Mouse (Mus musculus) forebrain, postnatal 0 days (tissue): ENCODE results near the gene Fbxo48. TPM values are rescaled to one million over a fixed set of nuclear protein-coding genes. Genes with fewer than 3 reads are reported as not detected.

Experiments used
- ATAC-seq: fragments of 200-750 bp; cut with Nextera tagmentation; 2 replicates; pipeline ENCODE4 v1.8.0; 2017; ENCODE audit warnings: mild to moderate bottlenecking, moderate library complexity
- DNase-seq: peaks from one replicate; pipeline ENCODE4 v3.0.0-alpha.2; 2015
- H3K27ac ChIP-seq: fragments of 300-500 bp; sonication (generic); 2 replicates; pipeline ENCODE4 v1.5.1; 2014; ENCODE audit warnings: low read depth, mild to moderate bottlenecking, antibody characterized with exemption, low read length, moderate library complexity, mixed read lengths
- H3K27me3 ChIP-seq: fragments of 300-500 bp; sonication (generic); 2 replicates; pipeline ENCODE4 v1.6.1; 2014; ENCODE audit warnings: mild to moderate bottlenecking, low read length, mixed read lengths; ENCODE audit not compliant: insufficient read depth
- H3K36me3 ChIP-seq: fragments of 300-500 bp; sonication (generic); 2 replicates; pipeline ENCODE4 v1.6.1; 2014; ENCODE audit warnings: mild to moderate bottlenecking, moderate library complexity; ENCODE audit not compliant: insufficient read depth
- H3K4me1 ChIP-seq: fragments of 300-500 bp; sonication (generic); 2 replicates; pipeline ENCODE4 v1.6.1; 2014; ENCODE audit warnings: antibody characterized with exemption; ENCODE audit not compliant: insufficient read depth
- H3K4me2 ChIP-seq: fragments of 300-500 bp; sonication (generic); 2 replicates; pipeline ENCODE4 v1.6.1; 2014; ENCODE audit warnings: low read depth, mild to moderate bottlenecking, moderate library complexity
- H3K4me3 ChIP-seq: fragments of 300-500 bp; sonication (generic); 2 replicates; pipeline ENCODE4 v1.5.1; 2014; ENCODE audit warnings: low read depth, low read length, mixed read lengths
- H3K9ac ChIP-seq: fragments of 300-500 bp; sonication (generic); 2 replicates; pipeline ENCODE4 v1.6.1; 2014; ENCODE audit warnings: mild to moderate bottlenecking
- H3K9me3 ChIP-seq: fragments of 300-500 bp; sonication (generic); 2 replicates; pipeline ENCODE4 v1.6.1; 2016; ENCODE audit warnings: low read length
- CTCF ChIP-seq: sonication (generic); IDR thresholded peaks from 2 replicates; pipeline ENCODE4 v1.5.1; 2016; ENCODE audit warnings: antibody characterized with exemption, control low read depth, low read depth
- WGBS: fragments of 180-500 bp; shearing (Covaris S2); extraction: QIAGEN DNeasy Blood & Tissue Kit; methylation state at CpG from one replicate; pipeline ENCODE4 v1.1.7; 2014; 5-methylcytosine and 5-hydroxymethylcytosine counted together
- polyA plus RNA-seq: library from polyadenylated mRNA; unstranded; fragments of >200 nt; fragmentation: Nextera tagmentation; extraction: Ambion mirVana; gene quantifications from 2 replicates; pipeline ENCODE4 v1.2.1, GENCODE M21; 2015
- total RNA-seq: library from RNA; depleted of rRNA; stranded (reverse); fragments of >200 nt; gene quantifications from 2 replicates; pipeline ENCODE4 v1.2.3, GENCODE M21; 2014

The Fbxo48 gene
- total and polyA plus RNA-seq, 2 experiments from 2014 or later, result 0.39 to 1.7 TPM

GRCm38 (mm10) chr11:16972027-16972426 is 20.9 kb downstream of the Fbxo48 start:
- Histone ChIP-seq H3K27me3 (no peaks in the 10 kb centered on the region), H3K4me2 (no peak overlapping the region), H3K9ac (no peak overlapping the region), H3K27ac (no peak overlapping the region), H3K36me3 (no peaks in the 10 kb centered on the region), H3K9me3 (no peaks in the 10 kb centered on the region), H3K4me1 (no peaks in the 10 kb centered on the region), H3K4me3 (no peak overlapping the region)
- 88% methylated on average over 3 of the region's 3 CpGs for WGBS
- DNase-seq (no peak), ATAC-seq (no peak)
- TF ChIP-seq CTCF, result no peak

- no peaks in the 10 kb centered on the region for H3K9me3 ChIP-seq
- DNase-seq, result no peak
- TF ChIP-seq CTCF, result no peak
- H3K27ac ChIP-seq, result no peak overlapping the region
- H3K4me3 ChIP-seq, result no peak overlapping the region
- no peaks in the 10 kb centered on the region for H3K27me3 ChIP-seq
- no peaks in the 10 kb centered on the region for H3K36me3 ChIP-seq
- ATAC-seq, result no peak
- no peak overlapping the region for H3K9ac ChIP-seq
- no peaks in the 10 kb centered on the region for H3K4me1 ChIP-seq
- WGBS, result 94% methylated on average over 1 of the region's 1 CpGs
- H3K4me2 ChIP-seq, result no peak overlapping the region
These were observed 21.9 kb downstream of the Fbxo48 start for GRCm38 (mm10) chr11:16973086-16973485.

GRCm38 (mm10) chr11:16976937-16977336 is 25.8 kb downstream of the Fbxo48 start:
- WGBS, result 83% methylated on average over 4 of the region's 4 CpGs
- no peak for TF ChIP-seq CTCF
- no peaks in the 10 kb centered on the region for H3K9me3 ChIP-seq

GRCm38 (mm10) chr11:16977611-16978010 is 26.4 kb downstream of the Fbxo48 start:
- WGBS, result 66% methylated on average over 2 of the region's 2 CpGs
- DNase-seq (no peak), ATAC-seq (no peak)
- Histone ChIP-seq H3K9me3 (no peaks in the 10 kb centered on the region), H3K27ac (no peak overlapping the region), H3K27me3 (no peaks in the 10 kb centered on the region), H3K9ac (no peak overlapping the region), H3K4me2 (no peak overlapping the region), H3K36me3 (no peaks in the 10 kb centered on the region), H3K4me1 (no peaks in the 10 kb centered on the region), H3K4me3 (no peak overlapping the region)
- no peak for TF ChIP-seq CTCF

More at GRCm38 (mm10) chr11:16976937-16977336, 25.8 kb downstream of the Fbxo48 start:
- Histone ChIP-seq H3K36me3 (no peaks in the 10 kb centered on the region), H3K4me2 (no peak overlapping the region), H3K4me1 (no peaks in the 10 kb centered on the region), H3K9ac (no peak overlapping the region), H3K27me3 (no peaks in the 10 kb centered on the region), H3K27ac (no peak overlapping the region), H3K4me3 (no peak overlapping the region)
- no peak for ATAC-seq
- DNase-seq, result no peak

- ATAC-seq (no peak), DNase-seq (no peak)
- Histone ChIP-seq H3K9ac (no peak overlapping the region), H3K4me1 (no peaks in the 10 kb centered on the region), H3K4me3 (no peak overlapping the region), H3K36me3 (no peaks in the 10 kb centered on the region), H3K9me3 (no peaks in the 10 kb centered on the region), H3K27me3 (no peaks in the 10 kb centered on the region), H3K27ac (no peak overlapping the region), H3K4me2 (no peak overlapping the region)
- WGBS, result 91% methylated on average over 5 of the region's 5 CpGs
- TF ChIP-seq CTCF, result no peak
These were observed 27.1 kb downstream of the Fbxo48 start for GRCm38 (mm10) chr11:16978161-16978707.

GRCm38 (mm10) chr11:16986550-16987187 is 35.5 kb downstream of the Fbxo48 start:
- Histone ChIP-seq H3K4me1 (no peaks in the 10 kb centered on the region), H3K4me3 (no peak overlapping the region), H3K27ac (no peak overlapping the region), H3K9ac (no peak overlapping the region), H3K4me2 (no peak overlapping the region), H3K27me3 (no peaks in the 10 kb centered on the region), H3K36me3 (no peaks in the 10 kb centered on the region), H3K9me3 (no peaks in the 10 kb centered on the region)
- 88% methylated on average over 7 of the region's 7 CpGs for WGBS
- DNase-seq (no peak), ATAC-seq (no peak)
- TF ChIP-seq CTCF, result no peak

- Histone ChIP-seq H3K27ac (no peak overlapping the region), H3K9ac (no peak overlapping the region), H3K36me3 (no peaks in the 10 kb centered on the region), H3K4me3 (no peak overlapping the region), H3K4me2 (no peak overlapping the region), H3K4me1 (no peaks in the 10 kb centered on the region), H3K9me3 (no peaks in the 10 kb centered on the region), H3K27me3 (no peaks in the 10 kb centered on the region)
- ATAC-seq (no peak), DNase-seq (no peak)
- WGBS, result 89% methylated on average over 6 of the region's 6 CpGs
- no peak for TF ChIP-seq CTCF
These were observed 36.7 kb downstream of the Fbxo48 start for GRCm38 (mm10) chr11:16987745-16988328.
